Mouse (Mus musculus) liver, postnatal 0 days (tissue): ENCODE measurements around the gene Smco1.

Experiments
- CTCF ChIP-seq: sonication (generic); IDR thresholded peaks from 2 replicates; pipeline ENCODE4 v1.5.1; 2016; ENCODE audit warnings: antibody characterized with exemption, low read depth
- EP300 ChIP-seq: IDR thresholded peaks from 2 replicates; pipeline ENCODE4 v1.6.1; 2016; ENCODE audit warnings: antibody characterized with exemption, low read depth, mild to moderate bottlenecking

DNA sequence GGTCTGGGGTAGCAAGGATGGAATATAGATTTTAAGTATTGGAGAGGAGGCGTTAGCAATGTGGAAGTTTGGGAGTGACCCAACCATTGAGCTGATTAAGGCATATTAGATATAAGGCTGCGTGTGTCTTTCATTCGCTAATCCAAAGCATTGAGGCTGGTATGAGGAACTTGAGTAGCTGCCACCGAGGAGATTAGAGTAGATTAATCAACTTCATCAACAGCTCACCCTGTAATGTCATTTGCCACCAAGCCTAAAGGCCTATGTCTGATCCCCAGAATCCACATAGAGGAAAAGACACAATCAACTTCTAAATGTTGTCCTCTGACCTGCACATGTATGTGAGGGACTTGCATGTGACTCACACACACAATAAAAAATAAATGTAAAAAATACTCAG lies 49.5 kb upstream of the Smco1 start:
- TF ChIP-seq CTCF (no peak), EP300 (no peak)
